Mouse (Mus musculus) G1E (cell line): ENCODE results near the gene Creb5. TPM values are rescaled to one million over a fixed set of nuclear protein-coding genes. Genes with fewer than 3 reads are reported as not detected.

Experiments used
- ATAC-seq: 2 replicates; pipeline ENCODE4 v1.8.0; 2016; ENCODE audit warnings: mild to moderate bottlenecking; ENCODE audit not compliant: insufficient number of reproducible peaks, poor library complexity, low FRiP score, severe bottlenecking; ENCODE audit errors: extremely low read depth
- DNase-seq: peaks from one replicate; pipeline ENCODE4 v3.0.0; 2012; ENCODE audit warnings: low spot score
- H3K27me3 ChIP-seq: 2 replicates; pipeline ENCODE4 v1.6.1; 2012; ENCODE audit warnings: mild to moderate bottlenecking, low read length, inconsistent platforms; ENCODE audit not compliant: insufficient read depth
- H3K36me3 ChIP-seq: replicated peaks from 2 replicates; pipeline ENCODE3; 2012; ENCODE audit warnings: mild to moderate bottlenecking, inconsistent platforms
- H3K4me1 ChIP-seq: 2 replicates; pipeline ENCODE4 v1.6.1; 2012; ENCODE audit warnings: low read depth, low read length, inconsistent platforms, mixed read lengths; ENCODE audit not compliant: insufficient read depth
- H3K4me3 ChIP-seq: 2 replicates; pipeline ENCODE4 v1.5.1; 2012; ENCODE audit warnings: low read depth, mild to moderate bottlenecking, inconsistent platforms, low read length, moderate library complexity, mixed read lengths
- H3K9me3 ChIP-seq: replicated peaks from 2 replicates; pipeline ENCODE4 v1.6.1; 2012; ENCODE audit warnings: inconsistent platforms
- CTCF ChIP-seq: IDR thresholded peaks from 2 replicates; pipeline ENCODE4 v1.5.1; 2012; ENCODE audit warnings: low read depth, low read length, inconsistent platforms, mixed read lengths
- GATA1 ChIP-seq: IDR thresholded peaks from 2 replicates; pipeline ENCODE4 v1.6.1; 2012; ENCODE audit warnings: borderline replicate concordance, low read length, inconsistent platforms, mixed read lengths
- GATA2 ChIP-seq: IDR thresholded peaks from 2 replicates; pipeline ENCODE4 v1.6.1; 2012; ENCODE audit warnings: low read depth, low read length, inconsistent platforms, borderline replicate concordance
- POLR2AphosphoS5 ChIP-seq: IDR thresholded peaks from 2 replicates; pipeline ENCODE4 v1.6.1; 2012; ENCODE audit warnings: low read depth, low read length, inconsistent platforms; ENCODE audit not compliant: insufficient replicate concordance
- TAL1 ChIP-seq: conservative IDR thresholded peaks from 2 replicates; pipeline ENCODE4 v1.6.1; 2012; ENCODE audit warnings: low read depth, low read length, inconsistent platforms, mixed read lengths
- polyA plus RNA-seq: library from polyadenylated mRNA; stranded (reverse); fragments of >175 nt; gene quantifications from 2 replicates; pipeline ENCODE4 v1.2.3, GENCODE M21; 2012
- total RNA-seq, 2 experiments: library from RNA; stranded (forward) in 1 of 2; stranded (reverse) in 1 of 2; fragments of 200-1000 nt in 1 of 2; fragments of >200 nt in 1 of 2; fragmentation: Nextera tagmentation in 1 of 2; gene quantifications; 2 replicates each; pipeline ENCODE4 v1.2.3; 2014 to 2017

Gene Creb5
- total and polyA plus RNA-seq, 3 experiments, result 0.44 TPM; not detected in 2

- Histone ChIP-seq H3K36me3 (no peaks in the 10 kb centered on the region), H3K4me3 (no peak overlapping the region), H3K9me3 (peaks cover 35% of the 10 kb centered on the region), H3K27me3 (no peaks in the 10 kb centered on the region), H3K4me1 (no peaks in the 10 kb centered on the region)
- ATAC-seq, result no peak
- no peak for DNase-seq
- TF ChIP-seq POLR2AphosphoS5 (no peak), GATA1 (no peak), CTCF (no peak), GATA2 (no peak), TAL1 (no peak)
Measured at GRCm38 (mm10) chr6:53624455-53625276, 337.6 kb downstream of the Creb5 start.

DNA sequence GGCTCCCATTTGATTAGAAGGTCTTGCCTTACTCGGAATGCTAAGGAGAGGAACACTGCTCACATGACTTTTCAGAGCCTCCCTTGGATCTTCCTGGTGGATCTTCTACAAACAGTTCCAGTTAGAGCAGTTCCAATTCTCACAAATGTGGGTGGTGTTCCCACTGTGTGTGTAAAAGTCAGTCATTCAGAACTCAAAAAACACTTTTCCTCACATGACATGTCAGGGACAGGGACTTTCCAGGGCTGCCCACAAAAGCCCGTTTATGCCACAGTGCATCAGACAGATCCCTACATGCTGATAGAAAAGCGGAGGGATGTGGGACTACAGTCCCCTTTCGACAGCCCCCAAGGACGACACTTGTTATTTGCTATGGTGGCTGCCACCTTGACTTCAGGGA, 339.0 kb downstream of the Creb5 start:
- ATAC-seq (no peak), DNase-seq (no peak)
- Histone ChIP-seq H3K4me1 (no peaks in the 10 kb centered on the region), H3K4me3 (no peak overlapping the region), H3K27me3 (no peaks in the 10 kb centered on the region), H3K9me3 (peaks cover 35% of the 10 kb centered on the region), H3K36me3 (no peaks in the 10 kb centered on the region)
- TF ChIP-seq POLR2AphosphoS5 (no peak), TAL1 (no peak), GATA2 (no peak), GATA1 (no peak), CTCF (no peak)

DNA sequence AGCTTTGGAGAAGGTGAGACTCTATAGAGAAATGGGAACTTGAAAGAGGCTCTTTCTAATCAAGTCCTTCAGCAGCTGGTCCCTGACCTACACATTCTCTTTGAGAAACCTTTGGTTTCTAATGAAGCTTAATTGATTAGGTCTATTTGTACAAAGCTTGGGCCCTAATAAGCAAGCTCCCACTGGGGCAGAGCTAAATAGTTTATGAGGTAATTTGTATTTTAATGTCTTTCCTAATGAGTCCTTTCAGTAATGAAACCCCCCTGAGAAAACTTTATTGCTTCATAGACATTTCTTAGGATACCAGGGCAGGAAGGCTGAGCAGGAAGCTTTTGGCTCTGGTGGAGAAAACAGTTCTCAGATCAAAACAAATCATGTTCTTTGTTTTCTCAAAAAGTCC, 341.6 kb downstream of the Creb5 start:
- DNase-seq (no peak), ATAC-seq (no peak)
- Histone ChIP-seq H3K9me3 (peaks cover 33% of the 10 kb centered on the region), H3K27me3 (no peaks in the 10 kb centered on the region), H3K4me3 (no peak overlapping the region), H3K36me3 (no peaks in the 10 kb centered on the region), H3K4me1 (no peaks in the 10 kb centered on the region)
- no peak for TF ChIP-seq GATA1
- no peak for TF ChIP-seq CTCF
- TF ChIP-seq GATA2, result no peak
- TF ChIP-seq TAL1, result no peak

DNA sequence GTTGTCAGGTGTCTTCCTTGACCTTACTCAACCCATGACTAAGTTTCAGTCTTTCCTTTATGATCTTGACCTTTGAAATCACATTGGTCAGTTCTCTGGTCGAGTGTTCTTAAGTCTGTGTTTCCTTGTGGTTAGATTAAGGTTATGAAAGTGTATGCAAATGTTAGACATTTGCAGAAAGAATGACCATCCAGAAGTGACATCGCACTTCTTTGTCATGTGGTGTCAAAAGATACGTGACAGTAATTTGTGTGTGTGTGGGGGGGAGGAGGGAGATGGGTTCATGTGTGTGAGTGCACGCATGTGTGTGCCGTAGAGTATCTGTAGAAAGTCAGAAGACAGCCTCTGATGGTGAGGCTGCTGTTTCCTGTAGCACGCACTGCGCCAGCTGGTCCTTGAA, 348.4 kb downstream of the Creb5 start:
- H3K27me3 ChIP-seq, result no peaks in the 10 kb centered on the region
- H3K4me3 ChIP-seq, result no peak overlapping the region
- TF ChIP-seq POLR2AphosphoS5, result no peak
- no peak for TF ChIP-seq TAL1
- TF ChIP-seq GATA1, result no peak
- TF ChIP-seq CTCF, result no peak
- TF ChIP-seq GATA2, result no peak
- no peaks in the 10 kb centered on the region for H3K36me3 ChIP-seq
- H3K9me3 ChIP-seq, result peaks cover 41% of the 10 kb centered on the region
- ATAC-seq, result no peak
- DNase-seq, result no peak
- H3K4me1 ChIP-seq, result no peaks in the 10 kb centered on the region

DNA sequence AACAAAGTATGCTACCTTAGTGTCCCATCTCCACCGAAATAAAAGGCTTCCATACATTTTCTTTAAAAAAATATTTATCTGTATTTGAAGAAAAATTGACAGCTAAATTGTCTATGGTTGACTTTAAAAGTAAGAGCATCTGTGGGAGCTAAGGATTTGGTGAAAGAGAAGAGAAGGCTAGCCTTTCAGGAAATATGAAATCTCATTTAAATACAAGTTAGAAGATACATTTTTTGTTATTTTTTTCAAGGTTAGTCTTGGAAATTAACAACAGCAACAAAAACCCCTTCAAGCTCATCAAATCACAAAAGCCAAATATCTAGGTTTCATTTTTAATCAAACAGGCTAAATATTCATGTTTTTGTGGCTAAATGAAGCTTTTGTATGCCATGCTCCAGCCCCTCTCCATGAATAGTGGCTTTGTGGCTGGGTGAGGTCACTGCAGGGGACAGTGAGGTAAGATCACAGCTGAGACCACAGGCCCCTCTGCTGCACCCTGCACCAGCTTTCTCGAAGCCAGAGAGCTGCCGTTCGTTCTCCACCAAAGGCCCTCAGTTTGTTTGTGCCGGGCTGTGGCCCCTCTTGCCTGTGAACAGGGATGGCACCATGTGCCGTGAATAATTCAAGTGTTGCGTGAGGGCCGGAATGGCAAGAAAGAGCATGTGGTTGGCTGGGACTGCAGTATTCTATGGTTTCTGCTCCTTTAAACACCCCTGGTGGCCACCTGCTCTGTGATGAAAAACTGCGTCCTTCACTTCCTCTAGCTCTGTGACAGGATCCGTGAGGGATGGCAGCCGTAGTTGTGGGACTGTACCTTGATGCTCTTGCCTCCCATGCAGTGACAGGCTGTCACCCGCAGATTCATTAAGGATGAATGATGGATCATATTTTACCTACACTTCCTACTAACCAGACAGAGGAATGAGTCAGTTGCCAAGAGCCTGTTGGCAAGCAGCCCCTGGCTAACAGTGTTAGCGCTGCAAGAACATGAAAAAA, 350.6 kb downstream of the Creb5 start:
- H3K4me1 ChIP-seq, result no peaks in the 10 kb centered on the region
- no peaks in the 10 kb centered on the region for H3K27me3 ChIP-seq
- no peak overlapping the region for H3K4me3 ChIP-seq
- ATAC-seq (no peak), DNase-seq (no peak)
- peaks cover 52% of the 10 kb centered on the region for H3K9me3 ChIP-seq
- no peak for TF ChIP-seq POLR2AphosphoS5
- no peak for TF ChIP-seq TAL1
- TF ChIP-seq GATA2, result no peak
- no peak for TF ChIP-seq CTCF
- TF ChIP-seq GATA1, result no peak
- no peaks in the 10 kb centered on the region for H3K36me3 ChIP-seq
